Mouse (Mus musculus) small intestine, adult 2 months (tissue): ENCODE results near the gene 1110002E22Rik. TPM values are rescaled to one million over a fixed set of nuclear protein-coding genes. Genes with fewer than 3 reads are reported as not detected.

Source experiments
- H3K27ac ChIP-seq: fragments of 200-500 bp; 2 replicates; pipeline ENCODE4 v1.5.1; 2012; ENCODE audit warnings: low read depth, low read length, control low read depth, inconsistent platforms; ENCODE audit not compliant: insufficient read depth
- H3K27me3 ChIP-seq: fragments of 200-500 bp; 2 replicates; pipeline ENCODE4 v1.6.1; 2012; ENCODE audit warnings: mild to moderate bottlenecking, moderate library complexity, low read length, inconsistent platforms; ENCODE audit not compliant: control insufficient read depth, insufficient read depth
- H3K36me3 ChIP-seq: fragments of 200-500 bp; 2 replicates; pipeline ENCODE4 v1.6.1; 2012; ENCODE audit warnings: mild to moderate bottlenecking, low read length, control low read depth, inconsistent platforms; ENCODE audit not compliant: control insufficient read depth, insufficient read depth
- H3K4me1 ChIP-seq: fragments of 200-500 bp; 2 replicates; pipeline ENCODE4 v1.6.1; 2012; ENCODE audit warnings: low read length, inconsistent platforms, mixed read lengths; ENCODE audit not compliant: control insufficient read depth, insufficient read depth, insufficient read length
- H3K4me3 ChIP-seq: fragments of 200-500 bp; 2 replicates; pipeline ENCODE4 v1.5.1; 2012; ENCODE audit warnings: low read depth, mild to moderate bottlenecking, control low read depth, inconsistent platforms, low read length, moderate library complexity
- CTCF ChIP-seq: fragments of 200-500 bp; IDR thresholded peaks from 2 replicates; pipeline ENCODE4 v1.5.1; 2012; ENCODE audit warnings: low read depth, mild to moderate bottlenecking, control low read depth, inconsistent platforms, low read length, moderate library complexity, mixed read lengths; ENCODE audit not compliant: insufficient replicate concordance, insufficient read length; ENCODE audit errors: extremely low read depth
- POLR2A ChIP-seq: fragments of 200-500 bp; IDR thresholded peaks from 2 replicates; pipeline ENCODE4 v1.6.1; 2012; ENCODE audit warnings: low read depth, mild to moderate bottlenecking, control low read depth, inconsistent platforms, low read length, moderate library complexity
- WGBS: fragments of 180-500 bp; shearing (Covaris S2); methylation state at CpG from one replicate; pipeline ENCODE4 v1.1.7; 2018; 5-methylcytosine and 5-hydroxymethylcytosine counted together
- polyA plus RNA-seq: library from polyadenylated mRNA; depleted of rRNA; stranded (reverse); fragments of >200 nt; gene quantifications from 2 replicates; pipeline ENCODE4 v1.2.3, GENCODE M21; 2012

The 1110002E22Rik gene
- polyA plus RNA-seq, 1 experiment = 0.04 TPM

- H3K4me1 ChIP-seq = no peaks in the 10 kb centered on the region
Observed at GRCm38 (mm10) chr3:138083896-138084295, 19.0 kb downstream of the 1110002E22Rik start.

GRCm38 (mm10) chr3:138095301-138095700 lies 30.4 kb downstream of the 1110002E22Rik start:
- WGBS = 69% methylated on average over 3 of the region's 3 CpGs
- H3K36me3 ChIP-seq = peaks cover 72% of the 10 kb centered on the region
- H3K4me3 ChIP-seq = no peak overlapping the region
- no peak overlapping the region for H3K27ac ChIP-seq
- no peaks in the 10 kb centered on the region for H3K27me3 ChIP-seq
- TF ChIP-seq CTCF (no peak), POLR2A (no peak)
- no peaks in the 10 kb centered on the region for H3K4me1 ChIP-seq

More at GRCm38 (mm10) chr3:138083896-138084295, 19.0 kb downstream of the 1110002E22Rik start:
- Histone ChIP-seq H3K36me3 (no peaks in the 10 kb centered on the region), H3K27ac (no peak overlapping the region), H3K4me3 (no peak overlapping the region), H3K27me3 (no peaks in the 10 kb centered on the region)
- WGBS = 91% methylated on average over 4 of the region's 4 CpGs
- TF ChIP-seq CTCF (no peak), POLR2A (no peak)

- WGBS = 73% methylated on average over 10 of the region's 10 CpGs
- TF ChIP-seq CTCF = no peak
- TF ChIP-seq POLR2A = no peak
- H3K36me3 ChIP-seq = peaks cover 72% of the 10 kb centered on the region
- no peak overlapping the region for H3K4me3 ChIP-seq
- H3K27me3 ChIP-seq = no peaks in the 10 kb centered on the region
- H3K4me1 ChIP-seq = no peaks in the 10 kb centered on the region
- no peak overlapping the region for H3K27ac ChIP-seq
Observed at GRCm38 (mm10) chr3:138095718-138096117, 30.9 kb downstream of the 1110002E22Rik start.

GRCm38 (mm10) chr3:138096263-138097028 lies 31.6 kb downstream of the 1110002E22Rik start:
- TF ChIP-seq CTCF (no peak), POLR2A (no peak)
- H3K36me3 ChIP-seq = peaks cover 64% of the 10 kb centered on the region
- H3K4me3 ChIP-seq = no peak overlapping the region
- no peak overlapping the region for H3K27ac ChIP-seq
- H3K4me1 ChIP-seq = no peaks in the 10 kb centered on the region
- no peaks in the 10 kb centered on the region for H3K27me3 ChIP-seq
- 88% methylated on average over 19 of the region's 19 CpGs for WGBS

GRCm38 (mm10) chr3:138097718-138098117 lies 32.9 kb downstream of the 1110002E22Rik start:
- TF ChIP-seq POLR2A = no peak
- no peak for TF ChIP-seq CTCF
- Histone ChIP-seq H3K27me3 (no peaks in the 10 kb centered on the region), H3K4me3 (no peak overlapping the region), H3K4me1 (no peaks in the 10 kb centered on the region), H3K27ac (no peak overlapping the region), H3K36me3 (peaks cover 65% of the 10 kb centered on the region)
- 76% methylated on average over 1 of the region's 1 CpGs for WGBS

GRCm38 (mm10) chr3:138101936-138102335 lies 37.1 kb downstream of the 1110002E22Rik start:
- Histone ChIP-seq H3K4me3 (no peak overlapping the region), H3K27me3 (no peaks in the 10 kb centered on the region), H3K27ac (no peak overlapping the region), H3K36me3 (peaks cover 65% of the 10 kb centered on the region), H3K4me1 (no peaks in the 10 kb centered on the region)
- 89% methylated on average over 4 of the region's 4 CpGs for WGBS
- TF ChIP-seq CTCF = no peak
- TF ChIP-seq POLR2A = no peak

- H3K4me3 ChIP-seq = no peak overlapping the region
- no peaks in the 10 kb centered on the region for H3K27me3 ChIP-seq
- H3K36me3 ChIP-seq = peaks cover 64% of the 10 kb centered on the region
- H3K4me1 ChIP-seq = no peaks in the 10 kb centered on the region
- WGBS = 92% methylated on average over 4 of the region's 4 CpGs
- no peak overlapping the region for H3K27ac ChIP-seq
- no peak for TF ChIP-seq CTCF
- no peak for TF ChIP-seq POLR2A
Observed at GRCm38 (mm10) chr3:138103690-138104089, 38.8 kb downstream of the 1110002E22Rik start.
